Mouse (Mus musculus): ENCODE measurements around the gene Glipr1. TPM values are rescaled to one million over a fixed set of nuclear protein-coding genes. Genes with fewer than 3 reads are reported as not detected.

Glipr1 gene
- total and polyA plus RNA-seq, 3 experiments, result 341 to 1,004 (median 471) TPM

GRCm38 (mm10) chr10:111971929-111972328, 30.5 kb downstream of the Glipr1 start:
- no peak for TF ChIP-seq NRF1 (IDR thresholded peaks at IDR 0.05; ENCODE audit: low read depth, low read length)
- no peak for TF ChIP-seq TCF12 (IDR thresholded peaks at IDR 0.05; ENCODE audit: low read depth, low read length)
- TF ChIP-seq USF2 (conservative IDR thresholded peaks at IDR 0.05; ENCODE audit: low read depth, low read length), result no peak
- no peak for TF ChIP-seq CHD1 (IDR thresholded peaks at IDR 0.05; ENCODE audit: low read depth, low read length)
- TF ChIP-seq UBTF (IDR thresholded peaks at IDR 0.05; ENCODE audit: low read depth, low read length), result no peak
- TF ChIP-seq JUN (IDR thresholded peaks at IDR 0.05; ENCODE audit: insufficient read depth, low read depth, low read length), result no peak
- no peak for TF ChIP-seq USF1 (IDR thresholded peaks at IDR 0.05; ENCODE audit: low read depth, low read length)
- no peak for TF ChIP-seq CHD2 (IDR thresholded peaks at IDR 0.05; ENCODE audit: low read length)
- Histone ChIP-seq H3K9me3 (replicated peaks; ENCODE audit: low read length) (no peaks in the 10 kb centered on the region), H3K9ac (ENCODE audit: insufficient read depth, low read depth) (peak overlapping the region; percentile 69), H3K4me1 (ENCODE audit: control insufficient read depth in 1 of 2, insufficient read depth in 2 of 2) (peaks cover 2 to 12% of the 10 kb centered on the region in 2 experiments; a peak in 2 of 4 replicates), H3K79me2 (replicated peaks; ENCODE audit: control insufficient read depth, extremely low read depth, insufficient read depth, poor library complexity, severe bottlenecking) (peaks cover 40% of the 10 kb centered on the region), H3K36me3 (replicated peaks in 1 of 2; ENCODE audit: control insufficient read depth in 1 of 2, insufficient read depth in 1 of 2, low read length in 1 of 2) (peaks cover 10 to 21% of the 10 kb centered on the region in 2 experiments), H3K4me2 (ENCODE audit: insufficient read depth, low read depth, poor library complexity, severe bottlenecking) (peak overlapping the region; percentile 91; the same call in 1 of the 2 replicates), H3K27ac (ENCODE audit: insufficient read depth, low read depth) (no peak overlapping the region), H3K4me3 (replicated peaks in 1 of 3; ENCODE audit: low read depth in 2 of 3, low read length in 2 of 3, poor library complexity in 1 of 3) (peak overlapping the region in 1 of 3 experiments; percentile 39), H3K27me3 (replicated peaks) (peaks cover 14% of the 10 kb centered on the region)
- in situ Hi-C loops (cut with MboI; ENCODE audit: low pct_ligation_motif_present, low pct_unique_long_range_greater_than_20kb, low sequenced_read_pairs) (loop anchor here (10.0 kb wide), 1 partner anchor 133 kb away; no protein-coding TSS in a partner anchor), dilution Hi-C loops (cut with MboI; ENCODE audit: extremely low pct_ligation_motif_present, extremely low pct_unique_long_range_greater_than_20kb, low sequenced_read_pairs) (no loop called here)
- DNase-seq (ENCODE audit: extremely low read depth), result no peak

GRCm38 (mm10) chr10:111966394-111966793, 36.0 kb downstream of the Glipr1 start:
- Histone ChIP-seq H3K9me3 (replicated peaks; ENCODE audit: low read length) (no peaks in the 10 kb centered on the region), H3K4me2 (ENCODE audit: insufficient read depth, low read depth, poor library complexity, severe bottlenecking) (no peak overlapping the region), H3K79me2 (replicated peaks; ENCODE audit: control insufficient read depth, extremely low read depth, insufficient read depth, poor library complexity, severe bottlenecking) (no peaks in the 10 kb centered on the region), H3K4me1 (ENCODE audit: control insufficient read depth in 1 of 2, insufficient read depth in 2 of 2) (no peaks in the 10 kb centered on the region), H3K36me3 (replicated peaks in 1 of 2; ENCODE audit: control insufficient read depth in 1 of 2, insufficient read depth in 1 of 2, low read length in 1 of 2) (no peaks in the 10 kb centered on the region), H3K27ac (ENCODE audit: insufficient read depth, low read depth) (no peak overlapping the region), H3K9ac (ENCODE audit: insufficient read depth, low read depth) (no peak overlapping the region), H3K4me3 (replicated peaks in 1 of 3; ENCODE audit: low read depth in 2 of 3, low read length in 2 of 3, poor library complexity in 1 of 3) (no peak overlapping the region), H3K27me3 (replicated peaks) (peaks cover 14% of the 10 kb centered on the region)
- in situ Hi-C loops (cut with MboI; ENCODE audit: low pct_ligation_motif_present, low pct_unique_long_range_greater_than_20kb, low sequenced_read_pairs) (no loop called here), dilution Hi-C loops (cut with MboI; ENCODE audit: extremely low pct_ligation_motif_present, extremely low pct_unique_long_range_greater_than_20kb, low sequenced_read_pairs) (no loop called here)
- DNase-seq (ENCODE audit: extremely low read depth), result no peak
- peak in 1 of 2 experiments; percentile 57; a peak in 3 of 4 replicates for TF ChIP-seq CTCF (conservative IDR thresholded peaks at IDR 0.05 in 1 of 2, IDR thresholded peaks at IDR 0.05 in 1 of 2; ENCODE audit: low read depth in 2 of 2, low read length in 2 of 2)
- no peak for TF ChIP-seq MAFK (IDR thresholded peaks at IDR 0.05; ENCODE audit: insufficient replicate concordance, low read length)
- no peak for TF ChIP-seq POLR2A (IDR thresholded peaks at IDR 0.05; ENCODE audit: low read depth, low read length)
- no peak for TF ChIP-seq MXI1 (IDR thresholded peaks at IDR 0.05; ENCODE audit: low read depth, low read length)
- TF ChIP-seq RAD21 (IDR thresholded peaks at IDR 0.05; ENCODE audit: low read depth, low read length), result peak; percentile 15

GRCm38 (mm10) chr10:111960459-111960858, 42.0 kb downstream of the Glipr1 start:
- in situ Hi-C loops (cut with MboI; ENCODE audit: low pct_ligation_motif_present, low pct_unique_long_range_greater_than_20kb, low sequenced_read_pairs), result no loop called here
- Histone ChIP-seq H3K36me3 (replicated peaks in 1 of 2; ENCODE audit: control insufficient read depth in 1 of 2, insufficient read depth in 1 of 2, low read length in 1 of 2) (no peaks in the 10 kb centered on the region), H3K27ac (ENCODE audit: insufficient read depth, low read depth) (no peak overlapping the region), H3K9me3 (replicated peaks; ENCODE audit: low read length) (no peaks in the 10 kb centered on the region), H3K4me3 (replicated peaks in 1 of 3; ENCODE audit: low read depth in 2 of 3, low read length in 2 of 3, poor library complexity in 1 of 3) (no peak overlapping the region), H3K4me2 (ENCODE audit: insufficient read depth, low read depth, poor library complexity, severe bottlenecking) (no peak overlapping the region), H3K9ac (ENCODE audit: insufficient read depth, low read depth) (no peak overlapping the region), H3K27me3 (replicated peaks) (no peaks in the 10 kb centered on the region), H3K4me1 (ENCODE audit: control insufficient read depth in 1 of 2, insufficient read depth in 2 of 2) (no peaks in the 10 kb centered on the region), H3K79me2 (replicated peaks; ENCODE audit: control insufficient read depth, extremely low read depth, insufficient read depth, poor library complexity, severe bottlenecking) (no peaks in the 10 kb centered on the region)
- TF ChIP-seq TCF12 (IDR thresholded peaks at IDR 0.05; ENCODE audit: low read depth, low read length) (no peak), NELFE (IDR thresholded peaks at IDR 0.05; ENCODE audit: low read depth, low read length) (no peak), POLR2AphosphoS2 (IDR thresholded peaks at IDR 0.05; ENCODE audit: low read depth, low read length) (no peak), MAZ (IDR thresholded peaks at IDR 0.05; ENCODE audit: low read depth, low read length) (no peak), SIN3A (IDR thresholded peaks at IDR 0.05; ENCODE audit: low read length) (no peak), USF2 (conservative IDR thresholded peaks at IDR 0.05; ENCODE audit: low read depth, low read length) (no peak), NRF1 (IDR thresholded peaks at IDR 0.05; ENCODE audit: low read depth, low read length) (no peak), MXI1 (IDR thresholded peaks at IDR 0.05; ENCODE audit: low read depth, low read length) (no peak), TBP (conservative IDR thresholded peaks at IDR 0.05; ENCODE audit: low read depth, low read length) (no peak), BHLHE40 (IDR thresholded peaks at IDR 0.05; ENCODE audit: low read depth, low read length) (no peak), CTCF (conservative IDR thresholded peaks at IDR 0.05 in 1 of 2, IDR thresholded peaks at IDR 0.05 in 1 of 2; ENCODE audit: low read depth in 2 of 2, low read length in 2 of 2) (no peak), JUND (conservative IDR thresholded peaks at IDR 0.05; ENCODE audit: low read depth, low read length) (no peak), CHD2 (IDR thresholded peaks at IDR 0.05; ENCODE audit: low read length) (no peak), SMC3 (IDR thresholded peaks at IDR 0.05; ENCODE audit: low read depth, low read length) (no peak), PAX5 (IDR thresholded peaks at IDR 0.05; ENCODE audit: low read length) (no peak), MAX (IDR thresholded peaks at IDR 0.05; ENCODE audit: low read length) (no peak)
- dilution Hi-C loops (cut with MboI; ENCODE audit: extremely low pct_ligation_motif_present, extremely low pct_unique_long_range_greater_than_20kb, low sequenced_read_pairs), result no loop called here
- no peak for DNase-seq (ENCODE audit: extremely low read depth)

Measured in CH12.LX (cell line).